In the genomic region with DNA sequence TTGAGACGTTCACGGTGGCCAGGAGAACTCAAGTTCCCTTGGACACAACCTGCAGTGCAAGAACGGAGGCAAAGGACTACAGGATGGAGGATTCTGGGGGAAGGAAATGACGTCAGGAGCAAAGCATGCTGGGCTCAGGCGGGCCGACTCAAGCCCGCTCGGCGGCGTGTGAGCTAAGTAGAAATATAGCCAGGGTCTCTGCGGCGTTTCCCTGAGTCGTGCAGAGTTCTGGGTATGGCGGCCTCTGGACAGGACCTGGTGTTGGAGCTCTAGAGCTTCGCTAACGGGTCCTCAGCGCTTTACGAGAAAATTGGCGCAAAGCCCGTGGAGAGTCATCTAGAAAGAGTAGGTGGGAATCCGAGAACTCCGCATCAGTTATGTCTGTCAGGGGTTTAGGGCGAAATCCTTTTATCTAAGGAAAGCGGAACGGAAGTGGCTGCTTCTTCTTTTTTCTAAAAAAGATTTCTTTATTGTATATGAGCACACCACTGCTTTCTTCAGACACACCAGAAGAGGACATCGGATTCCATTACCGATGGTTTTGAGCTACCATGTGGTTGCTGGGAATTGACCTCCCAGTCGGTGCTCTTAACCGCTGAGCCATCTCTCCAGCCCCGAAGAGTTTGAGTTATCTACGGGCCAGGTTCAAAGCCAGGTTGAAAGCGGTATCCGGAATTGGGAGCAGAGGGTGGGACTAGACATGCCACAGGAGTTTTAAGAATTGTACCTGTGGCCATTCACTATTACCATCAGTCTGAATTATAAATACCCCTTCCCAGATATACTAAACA, we compare ENCODE assay signal across 7 mouse cellular contexts. TPM values are rescaled to one million over a fixed set of nuclear protein-coding genes. Genes with fewer than 3 reads are reported as not detected.
DNase-seq lines count a peak whose midpoint lies in the region; ATAC-seq lines count a peak whose summit lies in the region.

A gene (plus strand): TSS at position 116 of the 791 bp plus-strand sequence.

- H3K4me1 ChIP-seq in intestine, embryonic 16.5 days (ENCODE audit: control insufficient read depth, insufficient read depth, low read length), result peaks cover 4% of the 10 kb centered on the region; the same call in 1 of the 2 replicates
- peaks cover 4% of the 10 kb centered on the region for H3K4me1 ChIP-seq in midbrain, embryonic 11.5 days (ENCODE audit: control insufficient read depth, insufficient read depth, low read length)

- peak within 1 kb of the TSS; percentile 72 for H3K4me2 ChIP-seq in intestine, embryonic 16.5 days (ENCODE audit: low read depth, low read length)
- H3K4me2 ChIP-seq in midbrain, embryonic 11.5 days, result peak within 1 kb of the TSS; percentile 70

- peak within 1 kb of the TSS; percentile 86 for H3K27ac ChIP-seq in intestine, embryonic 16.5 days (ENCODE audit: low read length)
- peak within 1 kb of the TSS; percentile 37; the same call in 1 of the 2 replicates for H3K27ac ChIP-seq in midbrain, embryonic 11.5 days (ENCODE audit: low read depth, low read length)

- H3K9me3 ChIP-seq in intestine, embryonic 16.5 days (ENCODE audit: control insufficient read depth, low read length), result no peaks in the 10 kb centered on the region
- no peaks in the 10 kb centered on the region for H3K9me3 ChIP-seq in midbrain, embryonic 11.5 days (ENCODE audit: control insufficient read depth, low read length)

- under 1% methylated on average over 33 of the region's 33 CpGs for WGBS in intestine, embryonic 16.5 days
- WGBS in midbrain, embryonic 11.5 days, result under 1% methylated on average over 33 of the region's 33 CpGs

- H3K9ac ChIP-seq in intestine, embryonic 16.5 days (ENCODE audit: low read depth, low read length), result peak within 1 kb of the TSS; percentile 73
- H3K9ac ChIP-seq in midbrain, embryonic 11.5 days (ENCODE audit: low read length), result peak within 1 kb of the TSS; percentile 63

- peak; percentile 92 for DNase-seq in adrenal gland, adult 2 months
- peak; percentile 84 for DNase-seq in embryo, embryonic 11.5 days (ENCODE audit: low read depth, low spot score)
- DNase-seq in gastrocnemius, postnatal 36 days, result peak; percentile 60 to 68
- peak; percentile 89 to 90 for DNase-seq in left cerebral cortex, postnatal 36 days (ENCODE audit: low spot score in 2 of 2)
- DNase-seq in midbrain, embryonic 11.5 days (ENCODE audit: low spot score, missing footprints), result peak; percentile 97
- DNase-seq in skeletal muscle tissue, adult 2 months (ENCODE audit: low read depth, low spot score), result peak; percentile 83

- peak; percentile 99 for ATAC-seq in intestine, embryonic 16.5 days
- peak; percentile 97 for ATAC-seq in midbrain, embryonic 11.5 days (ENCODE audit: low FRiP score)

- H3K27me3 ChIP-seq in intestine, embryonic 16.5 days (replicated peaks; ENCODE audit: control insufficient read depth, insufficient read depth, low read length), result no peaks in the 10 kb centered on the region
- H3K27me3 ChIP-seq in midbrain, embryonic 11.5 days (ENCODE audit: control insufficient read depth, insufficient read depth, low read length), result no peaks in the 10 kb centered on the region

- intact Hi-C loops in gastrocnemius, postnatal 36 days (cut with DNase I), result no loop called here
- intact Hi-C loops in left cerebral cortex, postnatal 36 days (cut with DNase I), result loop anchor here (2.0 kb wide), 1 partner anchor 18 kb away; a partner anchor contains a TSS

- H3K4me3 ChIP-seq in intestine, embryonic 16.5 days (ENCODE audit: low read length), result peak within 1 kb of the TSS; percentile 65
- H3K4me3 ChIP-seq in midbrain, embryonic 11.5 days (ENCODE audit: low read depth, low read length), result peak within 1 kb of the TSS; percentile 48

- H3K36me3 ChIP-seq in intestine, embryonic 16.5 days (ENCODE audit: control insufficient read depth, insufficient read depth, low read length), result no peaks in the 10 kb centered on the region
- no peaks in the 10 kb centered on the region for H3K36me3 ChIP-seq in midbrain, embryonic 11.5 days (ENCODE audit: control insufficient read depth, insufficient read depth, low read length)

RNA-seq across cellular contexts. Expression of the gene that starts here (rescaled TPM):
- 1 to 10 TPM; 4.3 to 8.5 TPM for total RNA-seq in adrenal gland, adult 2 months (2021)
- 0.91 and 1.1 TPM in 2 replicates for polyA plus RNA-seq in adrenal gland, adult 2 months (2012; rRNA removed)
- total RNA-seq in gastrocnemius, postnatal 36 days (2021), result 1 to 10 TPM; 4.4 to 6.3 TPM
- polyA plus RNA-seq in intestine, embryonic 16.5 days (2015; fragmentation: Nextera tagmentation; extraction: Ambion mirVana), result 38.5 and 44.4 TPM in 2 replicates
- 1 to 10 TPM; 6.2 to 6.6 TPM for total RNA-seq in left cerebral cortex, postnatal 36 days (2021)
- 42.1 and 42.2 TPM in 2 replicates for polyA plus RNA-seq in midbrain, embryonic 11.5 days (2014; fragmentation: Nextera tagmentation; extraction: Ambion mirVana)

Comparison
In these comparisons a context has a peak if more than half of its experiments do, and no peak if none do; other contexts are left out.
1. Peak in every context shown above with its lines: DNase-seq, ATAC-seq, H3K4me3 ChIP-seq and H3K27ac ChIP-seq.
2. RNA of the gene that starts here (polyA plus RNA-seq): 38.5 to 44.4 TPM in intestine, embryonic 16.5 days and 42.1 to 42.2 TPM in midbrain, embryonic 11.5 days; 0.91 to 1.1 TPM in adrenal gland, adult 2 months; every median in the first group is over 10 times any median in the second.